Mouse (Mus musculus) cerebral cortex, adult 2 months (tissue): ENCODE results near the gene Bdh1.

ENCODE experiments used
- WGBS: fragments of 180-500 bp; shearing (Covaris S2); methylation state at CpG from one replicate; pipeline ENCODE4 v1.1.7; 2018; 5-methylcytosine and 5-hydroxymethylcytosine counted together

Gene Bdh1

GRCm38 (mm10) chr16:31428675-31429470, 6.8 kb downstream of the Bdh1 start:
- under 1% methylated on average over 65 of the region's 65 CpGs for WGBS

GRCm38 (mm10) chr16:31429471-31430155, 7.5 kb downstream of the Bdh1 start:
- under 1% methylated on average over 49 of the region's 49 CpGs for WGBS

GRCm38 (mm10) chr16:31433466-31434110, 11.5 kb downstream of the Bdh1 start:
- WGBS = 56% methylated on average over 12 of the region's 12 CpGs

- 76% methylated on average over 4 of the region's 4 CpGs for WGBS
Measured at GRCm38 (mm10) chr16:31435146-31435545, 13.1 kb downstream of the Bdh1 start.

GRCm38 (mm10) chr16:31436085-31436484, 14.0 kb downstream of the Bdh1 start:
- 65% methylated on average over 9 of the region's 9 CpGs for WGBS

GRCm38 (mm10) chr16:31437358-31437757, 15.3 kb downstream of the Bdh1 start:
- 93% methylated on average over 11 of the region's 11 CpGs for whole genome bisulfite sequencing

- WGBS = 92% methylated on average over 5 of the region's 5 CpGs
Measured at GRCm38 (mm10) chr16:31439529-31439928, 17.4 kb downstream of the Bdh1 start.

GRCm38 (mm10) chr16:31440046-31440445, 18.0 kb downstream of the Bdh1 start:
- WGBS = 92% methylated on average over 1 of the region's 1 CpGs

- 63% methylated on average over 6 of the region's 6 CpGs for WGBS
Measured at GRCm38 (mm10) chr16:31444521-31444920, 22.4 kb downstream of the Bdh1 start.

GRCm38 (mm10) chr16:31446067-31446853, 24.2 kb downstream of the Bdh1 start:
- 56% methylated on average over 15 of the region's 15 CpGs for WGBS

GRCm38 (mm10) chr16:31449973-31450372, 27.9 kb downstream of the Bdh1 start:
- WGBS = 53% methylated on average over 4 of the region's 4 CpGs

GRCm38 (mm10) chr16:31451235-31451634, 29.2 kb downstream of the Bdh1 start:
- WGBS = 82% methylated on average over 3 of the region's 3 CpGs

GRCm38 (mm10) chr16:31452467-31452866, 30.4 kb downstream of the Bdh1 start:
- WGBS = 68% methylated on average over 6 of the region's 7 CpGs

- 79% methylated on average over 4 of the region's 4 CpGs for WGBS
Measured at GRCm38 (mm10) chr16:31454013-31454412, 31.9 kb downstream of the Bdh1 start.

- 55% methylated on average over 21 of the region's 21 CpGs for WGBS
Measured at GRCm38 (mm10) chr16:31455276-31456045, 33.4 kb downstream of the Bdh1 start.

- 14% methylated on average over 17 of the region's 17 CpGs for WGBS
Measured at GRCm38 (mm10) chr16:31458229-31458918, 36.3 kb downstream of the Bdh1 start.

GRCm38 (mm10) chr16:31459968-31460461, 37.9 kb downstream of the Bdh1 start:
- WGBS = 33% methylated on average over 10 of the region's 10 CpGs

- 43% methylated on average over 13 of the region's 13 CpGs for WGBS
Measured at GRCm38 (mm10) chr16:31460506-31460905, 38.4 kb downstream of the Bdh1 start.

GRCm38 (mm10) chr16:31461046-31461445, 39.0 kb downstream of the Bdh1 start:
- WGBS = 70% methylated on average over 5 of the region's 5 CpGs

GRCm38 (mm10) chr16:31462113-31462687, 40.1 kb downstream of the Bdh1 start:
- WGBS = 40% methylated on average over 12 of the region's 12 CpGs
